Mouse (Mus musculus) gastrocnemius, adult 2 months (tissue): ENCODE data around the gene Zfp27. TPM values are rescaled to one million over a fixed set of nuclear protein-coding genes. Genes with fewer than 3 reads are reported as not detected.
"Not testable (repeated sequence)": the region's sequence is repeated elsewhere in the genome, so short reads cannot be mapped to it uniquely, and the experiment has no call there.

Experiments
- DNase-seq: peaks from one replicate; pipeline ENCODE4 v3.0.0; 2022
- H3K27ac ChIP-seq: fragments of 200-600 bp; 2 replicates; pipeline ENCODE4 v1.8.1; 2022; ENCODE audit warnings: mild to moderate bottlenecking
- H3K4me3 ChIP-seq: fragments of 200-600 bp; 2 replicates; pipeline ENCODE4 v1.8.1; 2022; ENCODE audit warnings: mild to moderate bottlenecking, moderate library complexity
- CTCF ChIP-seq: fragments of 200-600 bp; IDR thresholded peaks from 2 replicates; pipeline ENCODE4 v1.8.1; 2022; ENCODE audit warnings: antibody characterized with exemption, mild to moderate bottlenecking, moderate library complexity
- intact Hi-C: fragments of 180-260 bp; cut with DNase I; formaldehyde crosslinking; loops from one replicate; pipeline ENCODE4 v1.15.1; 2025
- total RNA-seq, 2 experiments: library from RNA; stranded (reverse); gene quantifications; 2 replicates each; pipeline ENCODE4 v1.2.3; 2021

Zfp27 gene
- total RNA-seq, 2 experiments from 2014 or later, result 8.6 to 8.8 TPM

GRCm38 (mm10) chr7:29917371-29918061 is 11.1 kb upstream of the Zfp27 start:
- peak overlapping the region; percentile 83 for H3K27ac ChIP-seq
- no peak for TF ChIP-seq CTCF
- no peak for DNase-seq
- H3K4me3 ChIP-seq, result peak overlapping the region; percentile 21; the same call in 1 of the 2 replicates
- intact Hi-C loops, result no loop called here

DNA sequence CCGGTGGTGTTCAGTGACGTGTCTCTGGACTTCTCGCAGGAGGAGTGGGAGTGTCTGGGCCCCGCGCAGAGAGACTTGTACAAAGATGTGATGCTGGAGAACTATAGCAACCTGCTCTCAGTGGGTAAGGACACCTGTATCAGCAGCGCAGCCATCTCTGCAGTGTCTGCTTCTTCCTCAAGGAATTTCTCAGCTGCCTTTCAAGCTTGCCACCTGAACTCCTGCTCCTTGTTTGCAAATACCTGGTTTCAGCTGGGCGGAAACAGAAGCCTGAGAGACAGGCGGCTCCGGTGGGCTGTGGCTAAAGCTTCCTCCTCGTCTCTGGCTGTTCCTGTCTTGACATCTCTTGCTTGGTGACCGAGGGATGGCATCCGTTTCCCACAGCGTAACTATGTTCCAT is 5.8 kb upstream of the Zfp27 start:
- intact Hi-C loops, result no loop called here
- H3K4me3 ChIP-seq, result no peak overlapping the region
- H3K27ac ChIP-seq, result no peak overlapping the region
- TF ChIP-seq CTCF, result no peak
- no peak for DNase-seq

- H3K27ac ChIP-seq, result peak overlapping the region; percentile 20; the same call in 1 of the 2 replicates
- intact Hi-C loops, result no loop called here
- TF ChIP-seq CTCF, result no peak
- no peak overlapping the region; the same call in 1 of the 2 replicates for H3K4me3 ChIP-seq
- DNase-seq, result no peak
These were observed 3.9 kb upstream of the Zfp27 start for GRCm38 (mm10) chr7:29910252-29910651.

DNA sequence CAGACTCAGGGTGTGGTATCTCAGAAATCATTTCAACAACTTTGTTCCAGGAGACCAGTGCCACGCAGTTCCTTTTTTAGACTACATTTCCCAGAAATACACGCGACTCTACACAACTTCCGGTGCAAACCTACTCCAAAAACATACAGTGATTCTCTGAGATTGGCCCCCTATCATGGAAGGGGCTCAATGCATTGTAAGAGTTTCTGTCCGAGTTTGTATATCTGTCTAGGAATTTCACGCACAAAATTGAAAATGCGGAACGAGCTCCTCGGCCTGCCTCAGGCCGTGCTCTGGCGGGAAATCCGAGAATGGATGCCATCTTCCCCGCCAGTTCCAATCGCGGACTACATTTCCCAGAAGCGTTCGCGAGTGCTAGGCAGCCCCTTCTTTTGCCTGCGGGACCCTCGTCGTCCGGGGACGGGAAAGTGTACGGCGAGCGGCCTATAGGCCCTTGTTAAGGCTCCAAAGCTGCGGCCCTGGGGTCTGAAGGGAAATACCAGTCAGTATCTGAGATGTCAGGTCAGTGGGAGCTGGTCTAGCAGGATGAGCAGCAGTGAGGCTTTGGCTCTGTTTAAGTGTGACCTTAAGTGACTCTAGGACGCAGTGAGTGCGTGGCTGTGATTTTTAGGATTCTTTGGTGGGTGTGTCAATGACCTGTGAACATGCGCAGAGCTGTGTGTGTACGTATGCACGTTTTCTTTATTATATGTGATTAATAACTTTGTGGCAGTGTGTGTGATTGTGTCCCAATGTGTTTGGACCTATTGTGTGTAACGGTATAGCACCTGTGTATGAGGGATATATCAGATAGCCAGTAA is 2.0 kb upstream of the Zfp27 start, which contains the start of gene Zfp383:
Gene Zfp383, plus strand, starts transcription at position 94 of the 821 bp plus-strand sequence.
- Histone ChIP-seq H3K27ac (peak within 1 kb of the TSS; percentile 93), H3K4me3 (peak within 1 kb of the TSS; percentile 94)
- peak; percentile 88 for DNase-seq
- TF ChIP-seq CTCF, result no peak
- intact Hi-C loops, result loop anchor here (2.0 to 5.0 kb wide), 4 partner anchors 56 to 184 kb away; partner anchors contain the start of genes Gm26920, Zfp260, Zfp566 and Zfp568

DNA sequence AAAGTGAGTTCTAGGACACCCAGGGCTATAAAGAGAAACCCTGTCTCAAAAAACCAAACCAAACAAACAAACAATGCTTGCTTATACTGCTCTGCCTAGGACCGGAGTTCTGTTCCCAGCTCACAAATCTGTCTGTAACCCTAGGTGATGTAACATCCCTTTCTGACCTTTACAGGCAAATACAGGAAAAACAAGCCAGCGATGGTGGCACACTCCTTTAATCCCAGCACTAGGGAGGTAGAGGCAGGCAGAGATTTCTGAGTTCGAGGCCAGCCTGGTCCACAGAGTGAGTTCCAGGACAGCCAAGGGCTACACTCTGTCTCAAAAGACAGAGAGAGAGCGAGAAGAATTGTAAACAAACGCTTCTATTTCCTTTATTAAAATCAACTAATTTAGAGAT is 834 bp upstream of the Zfp27 start:
- no peak for DNase-seq
- TF ChIP-seq CTCF, result no peak
- intact Hi-C loops, result loop anchor here (2.0 to 5.0 kb wide), 5 partner anchors 46 to 185 kb away; partner anchors contain the start of genes Gm26920, Zfp260, Zfp566 and Zfp568
- H3K4me3 ChIP-seq, result no peak overlapping the region
- peak overlapping the region; percentile 93 for H3K27ac ChIP-seq

DNA sequence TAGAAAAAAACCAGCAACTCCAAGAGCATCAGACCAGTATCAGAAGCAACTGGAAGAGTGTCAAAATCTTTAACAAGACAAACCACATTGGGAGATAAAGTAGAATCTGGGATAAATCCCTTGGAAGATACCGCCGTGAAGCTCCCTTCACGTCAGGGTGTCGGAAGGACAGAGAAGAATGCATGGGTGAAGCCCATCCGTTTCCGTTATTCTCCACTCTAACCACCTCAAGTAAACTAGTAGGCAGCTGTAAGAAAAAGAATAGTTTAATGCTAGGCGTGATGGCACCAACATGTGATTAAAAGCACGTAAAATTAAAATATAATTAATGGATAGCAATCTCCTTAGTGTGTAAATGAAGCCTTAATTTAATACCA is 298 bp upstream of the Zfp27 start:
- DNase-seq, result no peak
- Histone ChIP-seq H3K27ac (peak overlapping the region; percentile 93), H3K4me3 (peak overlapping the region; percentile 81)
- intact Hi-C loops, result loop anchor here (2.0 to 5.0 kb wide), 5 partner anchors 46 to 186 kb away; partner anchors contain the start of genes Gm26920, Zfp260, Zfp566 and Zfp568
- TF ChIP-seq CTCF, result no peak

GRCm38 (mm10) chr7:29904101-29904500 is 2.3 kb downstream of the Zfp27 start:
- intact Hi-C loops, result no loop called here
- Histone ChIP-seq H3K27ac (no peak overlapping the region), H3K4me3 (no peak overlapping the region)
- no peak for TF ChIP-seq CTCF
- DNase-seq, result no peak

GRCm38 (mm10) chr7:29898351-29898750 is 8.0 kb downstream of the Zfp27 start:
- no peak for DNase-seq
- no peak for TF ChIP-seq CTCF
- no peak overlapping the region for H3K27ac ChIP-seq
- intact Hi-C loops, result no loop called here
- H3K4me3 ChIP-seq, result no peak overlapping the region

DNA sequence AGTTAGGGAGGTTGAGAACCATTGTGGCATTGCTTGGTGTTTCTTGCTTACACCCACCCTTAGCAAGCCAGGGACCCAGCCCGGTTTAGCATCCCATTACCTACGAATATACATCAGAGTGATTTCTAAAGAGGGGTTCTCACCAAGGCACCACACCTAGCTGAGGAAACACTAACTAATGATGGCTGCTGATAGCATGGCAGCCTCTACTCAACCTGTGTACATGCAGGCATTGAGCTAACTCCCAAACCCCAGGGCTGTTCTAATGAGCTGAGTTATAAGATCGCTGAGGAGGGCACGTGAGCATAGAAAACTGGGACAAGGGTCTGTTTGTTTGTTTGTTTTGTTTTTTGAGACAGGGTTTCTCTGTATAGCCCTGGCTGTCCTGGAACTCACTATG is 13.6 kb downstream of the Zfp27 start:
- no peak overlapping the region for H3K4me3 ChIP-seq
- DNase-seq, result no peak
- intact Hi-C loops, result no loop called here
- TF ChIP-seq CTCF, result no peak
- H3K27ac ChIP-seq, result no peak overlapping the region

- DNase-seq, result no peak
- no peak overlapping the region for H3K4me3 ChIP-seq
- H3K27ac ChIP-seq, result no peak overlapping the region
- intact Hi-C loops, result no loop called here
- no peak for TF ChIP-seq CTCF
These were observed 15.9 kb downstream of the Zfp27 start for GRCm38 (mm10) chr7:29890501-29890900.

DNA sequence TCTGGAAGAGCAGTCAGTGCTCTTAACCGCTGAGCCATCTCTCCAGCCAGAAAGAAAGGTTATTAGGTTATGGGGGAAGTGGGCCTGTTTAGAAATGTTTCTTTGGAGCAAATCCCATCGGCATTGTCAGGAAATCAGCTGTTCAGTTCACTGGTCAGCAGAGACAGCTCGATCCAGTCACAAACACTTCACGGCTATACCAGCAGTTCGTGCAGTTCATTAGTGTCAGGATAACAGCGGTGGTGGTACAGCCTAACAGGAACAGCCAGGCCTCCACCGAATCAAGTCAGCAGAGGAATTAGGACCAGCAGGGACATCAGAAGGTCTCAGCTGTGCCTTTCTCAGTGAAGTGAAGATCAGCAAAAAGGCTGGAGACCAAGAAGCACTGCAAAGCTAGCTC is 25.5 kb downstream of the Zfp27 start:
- no peak for TF ChIP-seq CTCF
- Histone ChIP-seq H3K4me3 (no peak overlapping the region), H3K27ac (no peak overlapping the region)
- no peak for DNase-seq
- intact Hi-C loops, result no loop called here

DNA sequence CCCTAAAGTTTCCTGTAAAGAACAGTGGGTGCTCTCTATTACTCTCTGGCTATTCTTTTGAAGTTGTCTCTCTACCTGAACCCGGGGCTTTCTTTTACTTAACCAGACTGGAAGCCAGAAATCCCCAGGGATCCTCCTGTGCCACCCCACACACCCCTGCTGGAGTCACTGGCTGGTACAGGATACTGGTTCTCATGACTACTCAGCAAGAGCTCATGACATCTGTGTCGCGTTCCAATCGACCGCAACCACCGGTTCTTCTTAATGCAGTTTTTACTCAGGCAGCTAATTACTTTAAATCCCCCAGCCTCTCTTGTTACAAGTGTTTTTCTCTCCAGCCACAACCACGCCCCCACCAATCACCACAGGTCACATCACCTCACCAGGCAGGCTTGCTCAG is 26.3 kb downstream of the Zfp27 start:
- Histone ChIP-seq H3K27ac (no peak overlapping the region), H3K4me3 (no peak overlapping the region)
- no peak for TF ChIP-seq CTCF
- intact Hi-C loops, result no loop called here
- no peak for DNase-seq

- H3K27ac ChIP-seq, DNase-seq, H3K4me3 ChIP-seq, intact Hi-C loops: not testable (repeated sequence)
These were observed 28.8 kb downstream of the Zfp27 start for GRCm38 (mm10) chr7:29877561-29877960.
